Mouse (Mus musculus): Measurements from ENCODE around the gene Aida. TPM values are rescaled to one million over a fixed set of nuclear protein-coding genes. Genes with fewer than 3 reads are reported as not detected.
"Not testable (repeated sequence)": the region's sequence is repeated elsewhere in the genome, so short reads cannot be mapped to it uniquely, and the experiment has no call there.

Gene Aida
- polyA plus RNA-seq, 1 experiment from 2014 or later, result 24.9 TPM

DNA sequence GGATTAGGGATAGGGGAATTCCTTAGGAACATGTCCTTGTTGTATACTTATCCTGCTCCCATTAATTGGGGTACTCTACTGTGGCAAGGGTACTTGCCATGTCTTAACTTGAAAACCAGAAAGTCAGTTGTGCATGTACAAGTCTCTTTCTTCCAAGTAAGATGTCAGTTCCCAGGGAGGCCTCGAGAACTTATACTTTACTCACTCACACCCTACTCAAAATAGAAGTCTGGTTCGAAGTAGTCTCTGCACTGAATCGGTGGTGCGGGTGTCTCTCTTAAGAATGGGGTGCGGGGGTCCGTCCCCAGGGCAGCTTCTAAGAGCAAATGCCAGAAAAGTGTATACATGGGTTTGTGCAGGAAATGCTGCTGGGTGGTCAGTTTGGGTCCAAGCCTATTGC lies 2.8 kb downstream of the Aida start:
- Histone ChIP-seq H3K9ac (ENCODE audit: low read depth, low read length) (no peak overlapping the region), H3K4me1 (ENCODE audit: control insufficient read depth, insufficient read depth, low read length) (no peaks in the 10 kb centered on the region), H3K27me3 (ENCODE audit: control insufficient read depth, insufficient read depth, low read length) (no peaks in the 10 kb centered on the region), H3K4me3 (ENCODE audit: low read length) (no peak overlapping the region), H3K36me3 (ENCODE audit: control insufficient read depth, insufficient read depth, low read length) (no peaks in the 10 kb centered on the region), H3K9me3 (ENCODE audit: control insufficient read depth, low read length) (no peaks in the 10 kb centered on the region), H3K4me2 (replicated peaks; ENCODE audit: low read depth, low read length) (no peak overlapping the region), H3K27ac (ENCODE audit: low read depth, low read length) (no peak overlapping the region)
- ATAC-seq (ENCODE audit: low FRiP score, low TSS enrichment), result no peak
- WGBS, result 86% methylated on average over 6 of the region's 6 CpGs

DNA sequence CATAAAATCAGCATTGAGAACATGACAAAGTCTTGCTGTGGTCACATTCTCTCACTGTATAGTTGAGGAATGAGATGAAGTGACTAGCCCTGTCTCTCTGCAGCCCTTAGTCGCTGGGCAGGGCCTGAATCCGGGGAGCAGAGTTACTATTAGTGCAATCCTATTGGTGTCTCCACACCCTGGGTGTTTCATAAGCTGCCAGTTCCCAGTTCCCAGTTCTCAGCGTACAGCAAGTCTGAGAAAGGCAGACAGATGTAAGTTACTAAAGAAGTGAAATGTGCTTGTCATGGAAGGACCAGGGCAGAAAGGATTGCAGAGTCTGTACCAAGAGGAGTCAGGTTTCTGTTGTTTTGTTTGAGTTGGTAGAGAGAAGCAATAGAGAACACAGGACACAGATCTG lies 11.2 kb downstream of the Aida start:
- Histone ChIP-seq H3K9me3 (ENCODE audit: control insufficient read depth, low read length) (no peaks in the 10 kb centered on the region), H3K27me3 (ENCODE audit: control insufficient read depth, insufficient read depth, low read length) (no peaks in the 10 kb centered on the region), H3K9ac (ENCODE audit: low read depth, low read length) (no peak overlapping the region), H3K4me3 (ENCODE audit: low read length) (no peak overlapping the region), H3K4me2 (replicated peaks; ENCODE audit: low read depth, low read length) (no peak overlapping the region), H3K4me1 (ENCODE audit: control insufficient read depth, insufficient read depth, low read length) (no peaks in the 10 kb centered on the region), H3K27ac (ENCODE audit: low read depth, low read length) (no peak overlapping the region), H3K36me3 (ENCODE audit: control insufficient read depth, insufficient read depth, low read length) (peaks cover 18% of the 10 kb centered on the region; the same call in 1 of the 2 replicates)
- no peak for ATAC-seq (ENCODE audit: low FRiP score, low TSS enrichment)
- 69% methylated on average over 3 of the region's 3 CpGs for WGBS

DNA sequence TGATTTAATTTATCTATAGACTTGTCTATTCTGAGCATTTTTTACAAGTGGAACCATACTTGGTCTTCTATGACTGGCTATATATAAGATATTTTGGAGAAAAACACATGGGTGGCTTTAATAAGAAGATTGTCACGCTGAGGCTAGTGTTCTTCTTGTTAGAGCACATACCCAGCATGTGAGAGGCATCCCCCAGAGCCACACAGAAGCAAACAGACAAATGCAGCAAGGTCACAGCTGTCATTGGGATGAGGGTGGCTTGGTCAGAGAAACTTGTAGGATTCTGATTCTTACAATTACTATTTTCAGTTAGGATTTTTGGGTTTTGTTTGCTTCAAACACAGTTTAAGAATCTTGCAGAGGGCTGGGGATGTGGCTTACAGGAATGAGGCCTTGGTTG lies 12.1 kb downstream of the Aida start:
- no peaks in the 10 kb centered on the region for H3K27me3 ChIP-seq (ENCODE audit: control insufficient read depth, insufficient read depth, low read length)
- ATAC-seq (ENCODE audit: low FRiP score, low TSS enrichment), result no peak
- H3K4me1 ChIP-seq (ENCODE audit: control insufficient read depth, insufficient read depth, low read length), result no peaks in the 10 kb centered on the region
- WGBS, result 93% methylated on average over 1 of the region's 1 CpGs
- no peak overlapping the region for H3K27ac ChIP-seq (ENCODE audit: low read depth, low read length)
- no peak overlapping the region for H3K4me3 ChIP-seq (ENCODE audit: low read length)
- no peaks in the 10 kb centered on the region for H3K9me3 ChIP-seq (ENCODE audit: control insufficient read depth, low read length)
- no peak overlapping the region for H3K9ac ChIP-seq (ENCODE audit: low read depth, low read length)
- H3K36me3 ChIP-seq (ENCODE audit: control insufficient read depth, insufficient read depth, low read length), result peaks cover 23% of the 10 kb centered on the region; the same call in 1 of the 2 replicates
- H3K4me2 ChIP-seq (replicated peaks; ENCODE audit: low read depth, low read length), result no peak overlapping the region

DNA sequence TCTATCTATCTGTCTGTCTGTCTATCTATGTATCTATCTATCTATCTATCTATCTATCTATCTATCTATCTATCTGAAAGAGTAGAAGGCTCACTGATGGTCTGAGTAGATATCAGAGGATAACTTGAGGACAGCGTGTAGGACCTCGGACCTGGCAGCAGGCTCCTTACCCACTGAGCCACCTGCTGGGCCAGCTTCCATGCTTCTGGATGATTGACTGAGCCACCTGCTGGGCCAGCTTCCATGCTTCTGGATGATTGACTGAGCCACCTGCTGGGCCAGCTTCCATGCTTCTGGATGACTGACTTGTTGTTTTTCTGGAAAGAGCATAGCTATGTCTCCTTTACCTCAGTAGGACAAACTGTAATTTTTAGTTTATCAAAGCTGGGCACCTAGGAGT lies 13.2 kb downstream of the Aida start:
- H3K4me3 ChIP-seq (ENCODE audit: low read length); H3K9ac ChIP-seq (ENCODE audit: low read depth, low read length); H3K4me1 ChIP-seq (ENCODE audit: control insufficient read depth, insufficient read depth, low read length); H3K27ac ChIP-seq (ENCODE audit: low read depth, low read length); H3K27me3 ChIP-seq (ENCODE audit: control insufficient read depth, insufficient read depth, low read length); H3K4me2 ChIP-seq (replicated peaks; ENCODE audit: low read depth, low read length); ATAC-seq (ENCODE audit: low FRiP score, low TSS enrichment); H3K9me3 ChIP-seq (ENCODE audit: control insufficient read depth, low read length): not testable (repeated sequence)
- H3K36me3 ChIP-seq (ENCODE audit: control insufficient read depth, insufficient read depth, low read length), result peaks cover 32% of the 10 kb centered on the region; the same call in 1 of the 2 replicates
- WGBS, result 92% methylated on average over 2 of the region's 2 CpGs

DNA sequence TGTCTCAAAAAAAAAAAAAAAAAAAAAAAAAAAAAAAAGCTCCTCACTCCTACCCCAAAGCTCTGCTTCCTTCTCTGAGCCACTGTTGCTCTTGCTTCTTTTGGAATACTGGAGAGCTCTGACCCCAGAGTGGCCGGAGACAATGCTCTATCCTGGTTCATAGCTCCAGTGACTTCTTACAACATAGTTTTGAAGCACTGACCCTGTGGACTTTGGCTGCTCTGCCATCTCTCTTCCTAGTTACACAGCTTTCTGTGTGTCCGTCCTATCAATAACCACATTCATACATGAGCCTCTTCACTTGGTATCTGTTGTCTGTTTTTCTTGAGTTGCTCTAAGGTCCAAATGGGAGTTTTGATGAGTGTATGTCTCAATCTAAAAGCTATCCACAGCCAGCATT lies 15.7 kb downstream of the Aida start:
- no peak for ATAC-seq (ENCODE audit: low FRiP score, low TSS enrichment)
- 95% methylated on average over 2 of the region's 2 CpGs for WGBS
- Histone ChIP-seq H3K4me1 (ENCODE audit: control insufficient read depth, insufficient read depth, low read length) (no peaks in the 10 kb centered on the region), H3K27ac (ENCODE audit: low read depth, low read length) (no peak overlapping the region), H3K36me3 (ENCODE audit: control insufficient read depth, insufficient read depth, low read length) (peaks cover 46% of the 10 kb centered on the region), H3K9me3 (ENCODE audit: control insufficient read depth, low read length) (no peaks in the 10 kb centered on the region), H3K4me3 (ENCODE audit: low read length) (no peak overlapping the region), H3K9ac (ENCODE audit: low read depth, low read length) (no peak overlapping the region), H3K27me3 (ENCODE audit: control insufficient read depth, insufficient read depth, low read length) (no peaks in the 10 kb centered on the region), H3K4me2 (replicated peaks; ENCODE audit: low read depth, low read length) (no peak overlapping the region)

DNA sequence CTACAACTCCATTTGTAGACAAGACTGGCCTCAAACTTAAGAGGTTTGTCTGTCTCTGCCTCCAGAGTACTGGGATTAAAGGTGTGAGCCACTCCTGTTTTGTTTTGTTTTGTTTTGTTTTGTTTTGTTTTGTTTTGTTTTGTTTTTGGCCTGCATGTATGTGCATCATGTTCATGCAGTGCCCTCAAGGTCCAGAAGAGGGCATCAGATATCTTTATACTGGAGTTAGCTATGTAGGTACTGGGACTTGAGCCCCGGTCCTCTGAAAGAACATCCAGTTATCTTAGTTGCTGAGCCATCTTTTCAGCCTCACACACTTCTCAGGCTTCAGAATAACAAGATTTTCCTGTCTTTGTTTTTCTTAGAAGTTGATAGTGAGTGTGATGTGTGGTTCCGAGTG lies 19.4 kb downstream of the Aida start:
- no peak overlapping the region for H3K4me3 ChIP-seq (ENCODE audit: low read length)
- H3K4me1 ChIP-seq (ENCODE audit: control insufficient read depth, insufficient read depth, low read length), result no peaks in the 10 kb centered on the region
- peaks cover 59% of the 10 kb centered on the region for H3K36me3 ChIP-seq (ENCODE audit: control insufficient read depth, insufficient read depth, low read length)
- no peak overlapping the region for H3K4me2 ChIP-seq (replicated peaks; ENCODE audit: low read depth, low read length)
- no peak overlapping the region for H3K27ac ChIP-seq (ENCODE audit: low read depth, low read length)
- no peaks in the 10 kb centered on the region for H3K27me3 ChIP-seq (ENCODE audit: control insufficient read depth, insufficient read depth, low read length)
- WGBS, result 83% methylated on average over 2 of the region's 2 CpGs
- no peak overlapping the region for H3K9ac ChIP-seq (ENCODE audit: low read depth, low read length)
- H3K9me3 ChIP-seq (ENCODE audit: control insufficient read depth, low read length), result no peaks in the 10 kb centered on the region
- no peak for ATAC-seq (ENCODE audit: low FRiP score, low TSS enrichment)

DNA sequence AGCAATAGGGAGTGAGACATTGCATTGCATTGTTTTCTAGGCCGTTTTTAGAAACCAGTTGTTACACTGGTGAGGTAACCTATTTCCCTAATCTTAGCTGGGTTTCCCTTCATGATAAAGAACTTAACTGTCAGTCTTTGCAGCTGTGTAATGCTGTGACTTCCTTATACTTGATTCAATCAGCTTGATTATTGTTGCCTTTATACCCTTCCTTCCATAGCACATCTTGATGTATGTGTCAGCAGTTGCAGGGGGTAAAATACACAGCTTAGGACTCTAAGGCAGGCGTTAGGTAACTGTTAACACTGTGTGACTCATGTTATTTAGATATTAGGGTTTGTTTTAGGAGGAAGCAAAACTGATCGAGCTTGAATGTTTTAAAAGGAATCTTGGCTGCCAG lies 24.3 kb downstream of the Aida start:
- H3K27me3 ChIP-seq (ENCODE audit: control insufficient read depth, insufficient read depth, low read length), result no peaks in the 10 kb centered on the region
- no peaks in the 10 kb centered on the region for H3K4me1 ChIP-seq (ENCODE audit: control insufficient read depth, insufficient read depth, low read length)
- H3K9me3 ChIP-seq (ENCODE audit: control insufficient read depth, low read length), result peaks cover 3% of the 10 kb centered on the region
- H3K4me3 ChIP-seq (ENCODE audit: low read length), result no peak overlapping the region
- no peak overlapping the region for H3K4me2 ChIP-seq (replicated peaks; ENCODE audit: low read depth, low read length)
- no peak overlapping the region for H3K9ac ChIP-seq (ENCODE audit: low read depth, low read length)
- no peak for ATAC-seq (ENCODE audit: low FRiP score, low TSS enrichment)
- no peak overlapping the region for H3K27ac ChIP-seq (ENCODE audit: low read depth, low read length)
- 73% methylated on average over 3 of the region's 3 CpGs for WGBS
- H3K36me3 ChIP-seq (ENCODE audit: control insufficient read depth, insufficient read depth, low read length), result peaks cover 59% of the 10 kb centered on the region

DNA sequence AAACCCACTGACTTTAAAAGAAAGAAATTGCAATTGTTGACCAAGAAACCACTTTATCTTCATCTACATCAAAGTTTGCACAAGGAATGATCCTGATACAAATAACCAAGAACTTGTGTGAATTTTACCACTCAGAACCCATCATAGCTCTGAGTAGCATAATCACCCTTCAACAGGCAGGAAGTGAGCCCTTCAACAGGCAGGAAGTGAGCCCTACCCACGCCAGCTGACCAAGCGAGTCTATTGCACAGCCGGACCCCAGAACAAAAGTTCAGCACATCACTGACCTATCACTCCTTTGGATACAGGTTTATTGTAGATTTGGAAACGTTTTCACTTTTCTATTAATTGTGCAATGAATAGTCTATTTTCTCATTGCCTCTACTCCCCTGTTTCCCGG lies 26.1 kb downstream of the Aida start:
- ATAC-seq (ENCODE audit: low FRiP score, low TSS enrichment); H3K4me3 ChIP-seq (ENCODE audit: low read length); H3K9me3 ChIP-seq (ENCODE audit: control insufficient read depth, low read length); H3K9ac ChIP-seq (ENCODE audit: low read depth, low read length); H3K4me1 ChIP-seq (ENCODE audit: control insufficient read depth, insufficient read depth, low read length); H3K4me2 ChIP-seq (replicated peaks; ENCODE audit: low read depth, low read length); H3K27me3 ChIP-seq (ENCODE audit: control insufficient read depth, insufficient read depth, low read length); H3K27ac ChIP-seq (ENCODE audit: low read depth, low read length): not testable (repeated sequence)
- peaks cover 57% of the 10 kb centered on the region for H3K36me3 ChIP-seq (ENCODE audit: control insufficient read depth, insufficient read depth, low read length)
- WGBS, result 82% methylated on average over 5 of the region's 5 CpGs

DNA sequence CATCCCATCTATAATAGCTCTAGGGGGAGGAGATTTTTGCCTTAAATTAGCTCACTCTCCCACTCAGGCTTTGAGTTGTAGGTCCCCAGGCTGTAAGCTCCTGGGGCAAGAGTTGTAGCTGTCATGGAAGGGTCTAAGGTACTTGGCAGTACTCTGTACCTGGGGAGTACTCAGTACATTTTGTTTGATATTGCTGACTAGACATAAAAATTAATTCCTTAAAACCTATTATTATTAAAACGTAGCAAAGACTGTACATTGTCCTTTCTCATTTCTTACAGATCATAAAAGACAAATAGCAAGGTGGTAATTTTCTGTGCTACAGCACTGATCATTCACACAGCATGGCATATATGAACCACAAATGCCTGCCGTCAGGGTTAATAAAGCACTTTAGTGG lies 27.5 kb downstream of the Aida start:
- H3K4me2 ChIP-seq (replicated peaks; ENCODE audit: low read depth, low read length), result no peak overlapping the region
- no peaks in the 10 kb centered on the region for H3K4me1 ChIP-seq (ENCODE audit: control insufficient read depth, insufficient read depth, low read length)
- H3K4me3 ChIP-seq (ENCODE audit: low read length), result no peak overlapping the region
- H3K9ac ChIP-seq (ENCODE audit: low read depth, low read length), result no peak overlapping the region
- H3K27me3 ChIP-seq (ENCODE audit: control insufficient read depth, insufficient read depth, low read length), result no peaks in the 10 kb centered on the region
- H3K27ac ChIP-seq (ENCODE audit: low read depth, low read length), result no peak overlapping the region
- WGBS, result 94% methylated on average over 2 of the region's 2 CpGs
- no peak for ATAC-seq (ENCODE audit: low FRiP score, low TSS enrichment)
- peaks cover 60% of the 10 kb centered on the region for H3K36me3 ChIP-seq (ENCODE audit: control insufficient read depth, insufficient read depth, low read length)
- peaks cover 3% of the 10 kb centered on the region for H3K9me3 ChIP-seq (ENCODE audit: control insufficient read depth, low read length)

DNA sequence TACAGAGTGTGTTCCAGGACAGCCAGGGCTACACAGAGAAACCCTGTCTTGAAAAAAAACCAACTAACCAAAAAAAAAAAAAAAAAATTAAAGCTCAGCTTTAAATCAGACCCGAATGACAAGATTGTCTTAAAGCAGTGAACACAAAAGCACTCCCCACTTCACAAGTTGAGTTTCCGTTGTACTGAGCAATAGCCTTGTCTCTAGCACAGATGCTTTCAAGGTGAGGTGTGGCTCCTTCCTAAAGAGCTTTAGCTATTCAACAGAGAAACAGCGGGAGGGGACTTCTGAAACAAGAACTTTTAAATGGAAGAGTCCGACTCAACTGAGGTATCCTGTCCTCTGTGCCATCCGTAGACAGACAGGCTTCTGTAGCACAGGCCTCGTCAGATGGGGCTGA lies 28.0 kb downstream of the Aida start:
- H3K9ac ChIP-seq (ENCODE audit: low read depth, low read length), result no peak overlapping the region
- ATAC-seq (ENCODE audit: low FRiP score, low TSS enrichment), result no peak
- no peak overlapping the region for H3K4me2 ChIP-seq (replicated peaks; ENCODE audit: low read depth, low read length)
- H3K36me3 ChIP-seq (ENCODE audit: control insufficient read depth, insufficient read depth, low read length), result peaks cover 60% of the 10 kb centered on the region
- no peak overlapping the region for H3K27ac ChIP-seq (ENCODE audit: low read depth, low read length)
- H3K4me3 ChIP-seq (ENCODE audit: low read length), result no peak overlapping the region
- no peaks in the 10 kb centered on the region for H3K4me1 ChIP-seq (ENCODE audit: control insufficient read depth, insufficient read depth, low read length)
- WGBS, result 95% methylated on average over 6 of the region's 6 CpGs
- no peaks in the 10 kb centered on the region for H3K27me3 ChIP-seq (ENCODE audit: control insufficient read depth, insufficient read depth, low read length)
- H3K9me3 ChIP-seq (ENCODE audit: control insufficient read depth, low read length), result peaks cover 3% of the 10 kb centered on the region

Data from kidney, embryonic 14.5 days (tissue).